Mouse (Mus musculus) adrenal gland, postnatal 14 days (tissue): ENCODE results near the gene Rac3. TPM values are rescaled to one million over a fixed set of nuclear protein-coding genes. Genes with fewer than 3 reads are reported as not detected.
"Not testable (repeated sequence)": the region's sequence is repeated elsewhere in the genome, so short reads cannot be mapped to it uniquely, and the experiment has no call there.

ENCODE experiments used
- DNase-seq: peaks from one replicate; pipeline ENCODE4 v3.0.0; 2021; ENCODE audit warnings: mixed read lengths
- total RNA-seq: library from RNA; stranded (reverse); gene quantifications from 2 replicates; pipeline ENCODE4 v1.2.3, GENCODE M21; 2021

The Rac3 gene
- total RNA-seq, 1 experiment from 2014 or later, result 3.2 TPM

- DNase-seq, result no peak
These were observed 6.3 kb downstream of the Rac3 start for GRCm38 (mm10) chr11:120727564-120727963.

DNA sequence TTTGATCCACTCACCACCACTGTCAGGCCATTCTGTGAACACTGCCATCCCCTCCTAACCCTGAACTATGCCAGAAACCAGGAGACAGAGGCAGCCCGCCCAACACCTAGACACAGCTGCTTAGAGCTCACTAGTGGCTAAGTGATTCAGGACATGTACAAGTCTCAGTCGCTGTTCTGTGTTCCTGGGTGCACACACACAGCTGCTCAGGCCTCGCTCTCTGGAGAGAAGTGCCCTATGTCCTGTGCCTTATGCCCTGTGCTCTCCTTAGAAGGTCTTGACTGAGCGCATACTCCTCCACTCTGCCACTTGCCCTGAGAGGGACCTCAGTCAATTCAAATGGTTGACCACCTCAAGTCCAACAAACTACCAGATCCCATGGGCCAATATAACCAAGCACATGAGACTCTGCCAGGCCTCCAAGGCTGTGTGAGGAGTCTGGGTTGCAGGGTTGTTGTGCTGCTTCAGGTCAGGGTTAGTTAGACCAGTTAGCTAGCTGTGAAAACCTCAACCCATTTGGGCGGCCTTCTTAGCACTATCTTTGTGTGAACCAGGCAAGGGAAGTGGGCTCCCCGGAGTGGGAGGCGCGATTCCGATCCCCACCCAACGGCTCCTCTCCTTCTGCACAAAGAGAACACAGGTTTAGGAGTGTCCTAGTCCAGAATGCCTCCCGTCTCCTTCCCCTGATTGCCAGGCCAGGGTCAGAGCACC is 7.4 kb downstream of the Rac3 start:
- DNase-seq, result no peak

DNA sequence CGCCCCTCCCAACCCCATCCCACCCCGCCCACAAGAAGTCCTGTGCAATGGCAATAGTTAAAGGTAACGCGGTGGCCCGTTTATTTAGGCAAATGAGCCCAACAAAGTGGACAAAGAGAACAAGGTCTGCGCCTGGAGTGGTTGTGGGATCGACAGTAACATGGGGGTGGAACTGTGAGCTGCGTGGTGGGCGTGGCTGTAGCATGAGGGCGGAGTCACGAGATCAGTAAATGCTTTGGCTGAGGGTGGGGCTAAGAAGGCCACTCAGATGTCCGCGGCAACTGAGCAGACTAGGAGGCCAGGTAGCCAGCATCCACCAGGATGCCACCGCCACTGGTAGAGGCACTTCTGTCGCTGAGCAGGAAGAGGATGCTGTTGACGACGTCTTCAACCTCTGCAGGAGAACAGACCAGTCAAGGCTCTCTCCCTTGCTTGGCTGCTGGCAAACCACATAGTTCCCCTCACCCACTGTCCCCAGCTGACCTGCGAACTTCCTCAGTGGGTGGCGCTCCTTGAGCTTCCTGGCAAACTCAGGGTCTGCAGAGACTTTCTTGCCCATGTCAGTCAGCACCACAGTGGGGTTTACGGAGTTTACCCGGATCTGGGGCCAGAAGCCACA is 8.3 kb downstream of the Rac3 start:
- DNase-seq, result peak; percentile 55

- DNase-seq, result no peak
These were observed 9.1 kb downstream of the Rac3 start for GRCm38 (mm10) chr11:120730331-120730870.

DNA sequence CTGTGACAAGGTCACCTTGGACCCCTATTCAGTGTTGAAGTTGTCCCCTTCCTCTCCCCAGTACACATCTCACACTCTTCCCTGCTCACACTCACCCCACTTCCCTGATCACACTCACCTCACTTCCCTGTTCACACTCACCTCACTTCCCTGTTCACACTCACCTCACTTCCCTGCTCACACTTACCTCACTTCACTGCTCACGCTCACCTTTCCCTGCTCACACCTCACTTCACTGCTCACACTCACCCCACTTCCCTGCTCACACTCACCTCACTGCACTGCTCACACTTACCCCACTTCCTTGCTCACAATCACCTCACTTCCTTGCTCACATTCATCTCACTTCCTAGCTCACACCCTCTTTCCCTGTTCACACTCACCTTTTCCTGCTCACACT is 10.1 kb downstream of the Rac3 start:
- DNase-seq, result no peak

GRCm38 (mm10) chr11:120731858-120732680 is 10.8 kb downstream of the Rac3 start, which contains the start of gene Cbr2:
Gene Cbr2 (minus strand): TSS chr11:120732114.
- DNase-seq, result peak; percentile 52

GRCm38 (mm10) chr11:120733521-120733920 is 12.3 kb downstream of the Rac3 start:
- peak; percentile 83 for DNase-seq

GRCm38 (mm10) chr11:120736424-120736823 is 15.2 kb downstream of the Rac3 start:
- DNase-seq, result no peak

GRCm38 (mm10) chr11:120740981-120741380 is 19.7 kb downstream of the Rac3 start:
- DNase-seq, result peak; percentile 61

DNA sequence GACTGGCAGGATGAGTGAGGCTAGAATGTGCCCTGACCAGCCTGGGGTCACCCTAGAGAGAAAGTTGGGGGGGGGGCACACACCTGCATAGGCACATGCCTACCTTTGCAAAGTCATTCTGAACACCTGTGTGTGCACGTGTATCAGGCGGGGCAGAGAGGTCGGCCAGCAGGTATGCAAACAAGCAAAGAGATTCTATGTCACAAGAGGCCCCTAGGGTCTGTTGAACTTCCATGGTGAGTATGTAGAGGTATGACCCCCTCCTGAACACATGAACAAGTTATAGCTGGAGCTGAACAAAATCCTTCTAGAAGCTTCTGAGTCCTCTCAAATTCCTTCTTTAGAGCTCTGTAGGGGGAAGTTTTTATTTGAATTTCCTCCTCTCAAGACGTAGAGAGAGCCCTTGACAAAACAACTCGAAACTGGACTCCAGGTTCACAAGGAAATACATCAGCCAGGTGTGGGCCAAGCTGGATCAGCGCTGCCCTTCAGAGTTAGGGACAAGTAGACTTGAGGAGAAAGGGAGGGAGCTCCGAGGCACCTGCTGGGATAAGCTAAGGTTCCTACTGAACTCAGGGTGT is 22.9 kb downstream of the Rac3 start:
- no peak for DNase-seq

GRCm38 (mm10) chr11:120747974-120748373 is 26.7 kb downstream of the Rac3 start:
- DNase-seq, result no peak

- DNase-seq, result peak; percentile 60
These were observed 28.2 kb downstream of the Rac3 start for GRCm38 (mm10) chr11:120749430-120749829.

- no peak for DNase-seq
These were observed 30.3 kb downstream of the Rac3 start for GRCm38 (mm10) chr11:120751606-120752005.

GRCm38 (mm10) chr11:120760236-120760635 is 39.0 kb downstream of the Rac3 start:
- no peak for DNase-seq

- DNase-seq, result peak; percentile 32
These were observed 40.8 kb downstream of the Rac3 start for GRCm38 (mm10) chr11:120761811-120762671.

DNA sequence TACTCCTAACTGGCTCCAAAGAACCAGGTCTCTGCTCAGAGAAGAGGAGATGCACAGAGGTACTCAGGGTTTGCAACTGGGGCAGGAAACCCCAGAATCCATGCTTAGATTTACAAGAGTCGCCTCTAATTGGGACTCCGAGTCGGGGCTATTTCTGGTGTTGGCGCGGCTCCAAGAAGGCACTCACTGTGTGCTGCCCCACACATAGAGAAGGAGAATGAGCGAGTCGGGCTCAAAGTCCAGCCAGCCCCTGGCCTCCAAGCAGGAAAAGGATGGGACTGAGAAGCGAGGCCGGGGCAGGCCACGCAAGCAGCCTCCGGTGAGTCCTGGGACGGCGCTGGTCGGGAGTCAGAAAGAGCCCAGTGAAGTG is 41.4 kb downstream of the Rac3 start, which contains the start of gene Hmga1b:
Gene Hmga1b (plus strand): TSS at position 123 of the 370 bp plus-strand sequence.
- not testable (repeated sequence) for DNase-seq

- DNase-seq, result not testable (repeated sequence)
These were observed 42.1 kb downstream of the Rac3 start for GRCm38 (mm10) chr11:120763121-120763999.

GRCm38 (mm10) chr11:120767023-120767422 is 45.8 kb downstream of the Rac3 start:
- not testable (repeated sequence) for DNase-seq

DNA sequence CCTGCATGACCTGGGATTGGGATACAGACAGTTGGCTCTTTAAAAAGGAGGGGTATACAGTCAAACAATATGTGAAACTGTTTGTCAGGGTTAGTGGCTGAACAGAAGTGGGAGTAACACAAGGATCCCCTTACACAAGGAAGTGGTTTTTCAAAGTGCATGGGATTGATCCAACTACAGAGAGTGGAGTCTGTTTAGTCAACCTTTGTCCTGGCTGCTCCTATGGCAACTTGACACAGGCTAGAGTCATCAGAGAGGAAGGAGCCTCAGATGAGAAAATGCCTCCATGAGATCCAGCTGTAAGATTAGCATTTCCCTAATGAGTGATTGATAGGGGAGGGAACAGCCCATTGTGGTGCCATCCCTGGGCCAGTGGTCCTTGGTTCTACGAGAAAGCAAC is 46.9 kb downstream of the Rac3 start:
- DNase-seq, result no peak

GRCm38 (mm10) chr11:120772749-120773148 is 51.5 kb downstream of the Rac3 start:
- no peak for DNase-seq
